Mouse (Mus musculus): ENCODE results near the gene Oser1. TPM values are rescaled to one million over a fixed set of nuclear protein-coding genes. Genes with fewer than 3 reads are reported as not detected.

Gene Oser1
- polyA plus RNA-seq (2015; fragmentation: Nextera tagmentation; extraction: Ambion mirVana): 95.8 and 96.5 TPM in 2 replicates

- ATAC-seq (ENCODE audit: low FRiP score, low read depth): no peak
- WGBS: 79% methylated on average over 6 of the region's 6 CpGs
Measured at GRCm38 (mm10) chr2:163424597-163424996, at the start of gene Oser1. TSS of gene Oser1 (minus strand) at chr2:163424697.

GRCm38 (mm10) chr2:163472466-163472851 lies 48.0 kb upstream of the Oser1 start, which contains the start of gene Fitm2:
TSS of gene Fitm2 (minus strand) at chr2:163472629.
- H3K4me2 ChIP-seq (replicated peaks): peak within 1 kb of the TSS; percentile 89
- H3K9me3 ChIP-seq: no peaks in the 10 kb centered on the region
- WGBS: under 1% methylated on average over 30 of the region's 30 CpGs
- H3K27me3 ChIP-seq: no peaks in the 10 kb centered on the region
- peak within 1 kb of the TSS; percentile 81 for H3K9ac ChIP-seq
- peak within 1 kb of the TSS; percentile 83 for H3K4me3 ChIP-seq
- peaks cover 9% of the 10 kb centered on the region for H3K4me1 ChIP-seq
- peak; percentile 97 for ATAC-seq (ENCODE audit: low FRiP score, low read depth)
- peaks cover 24% of the 10 kb centered on the region for H3K36me3 ChIP-seq
- no peak within 1 kb of the TSS; the same call in 1 of the 2 replicates for H3K27ac ChIP-seq

More at GRCm38 (mm10) chr2:163424597-163424996, at the start of gene Oser1:
- Histone ChIP-seq H3K4me3 (no peak within 1 kb of the TSS), H3K9me3 (no peaks in the 10 kb centered on the region), H3K4me1 (peaks cover 12% of the 10 kb centered on the region), H3K9ac (no peak within 1 kb of the TSS), H3K27me3 (no peaks in the 10 kb centered on the region), H3K36me3 (no peaks in the 10 kb centered on the region), H3K4me2 (replicated peaks) (no peak within 1 kb of the TSS), H3K27ac (no peak within 1 kb of the TSS)

GRCm38 (mm10) chr2:163471710-163472465 lies 47.4 kb upstream of the Oser1 start:
- Histone ChIP-seq H3K27ac (no peak overlapping the region; the same call in 1 of the 2 replicates), H3K27me3 (no peaks in the 10 kb centered on the region), H3K4me1 (peaks cover 9% of the 10 kb centered on the region), H3K9me3 (no peaks in the 10 kb centered on the region), H3K4me2 (replicated peaks) (peak overlapping the region; percentile 89), H3K36me3 (peaks cover 26% of the 10 kb centered on the region), H3K9ac (peak overlapping the region; percentile 81), H3K4me3 (peak overlapping the region; percentile 83)
- WGBS: 5% methylated on average over 36 of the region's 36 CpGs
- ATAC-seq (ENCODE audit: low FRiP score, low read depth): peak; percentile 4; the same call in 1 of the 2 replicates

GRCm38 (mm10) chr2:163471136-163471535 lies 46.6 kb upstream of the Oser1 start:
- no peak overlapping the region for H3K27ac ChIP-seq
- H3K4me1 ChIP-seq: peaks cover 9% of the 10 kb centered on the region
- no peaks in the 10 kb centered on the region for H3K9me3 ChIP-seq
- H3K4me2 ChIP-seq (replicated peaks): peak overlapping the region; percentile 89
- H3K27me3 ChIP-seq: no peaks in the 10 kb centered on the region
- WGBS: 83% methylated on average over 3 of the region's 3 CpGs
- peak overlapping the region; percentile 83 for H3K4me3 ChIP-seq
- ATAC-seq (ENCODE audit: low FRiP score, low read depth): no peak
- H3K9ac ChIP-seq: peak overlapping the region; percentile 26; the same call in 1 of the 2 replicates
- peaks cover 31% of the 10 kb centered on the region for H3K36me3 ChIP-seq

GRCm38 (mm10) chr2:163469711-163470110 lies 45.2 kb upstream of the Oser1 start:
- no peak overlapping the region for H3K9ac ChIP-seq
- 97% methylated on average over 15 of the region's 15 CpGs for WGBS
- ATAC-seq (ENCODE audit: low FRiP score, low read depth): no peak
- no peaks in the 10 kb centered on the region for H3K27me3 ChIP-seq
- no peak overlapping the region for H3K4me3 ChIP-seq
- H3K36me3 ChIP-seq: peaks cover 31% of the 10 kb centered on the region
- H3K4me1 ChIP-seq: peaks cover 9% of the 10 kb centered on the region
- no peaks in the 10 kb centered on the region for H3K9me3 ChIP-seq
- no peak overlapping the region for H3K4me2 ChIP-seq (replicated peaks)
- no peak overlapping the region for H3K27ac ChIP-seq

DNA sequence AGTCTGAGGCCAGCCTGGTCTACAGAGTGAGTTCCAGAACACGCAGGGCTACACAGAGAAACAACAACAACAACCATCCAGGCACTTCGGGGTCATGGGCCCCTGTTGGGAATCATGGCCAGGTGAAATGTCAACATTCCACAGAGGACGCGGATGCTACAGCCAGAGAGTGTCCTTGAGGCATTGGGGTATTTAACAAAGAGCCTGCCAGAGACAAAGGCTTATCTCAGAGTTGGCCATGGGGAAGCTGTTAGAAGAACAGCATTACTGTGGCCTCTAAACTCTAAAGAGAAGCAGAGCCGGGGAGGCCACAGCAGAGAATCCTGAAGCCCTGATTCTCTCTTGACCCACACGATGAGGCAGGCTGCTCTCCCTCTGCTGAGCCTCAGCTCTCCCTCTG lies 44.4 kb upstream of the Oser1 start:
- ATAC-seq (ENCODE audit: low FRiP score, low read depth): no peak
- Histone ChIP-seq H3K9me3 (no peaks in the 10 kb centered on the region), H3K27me3 (no peaks in the 10 kb centered on the region), H3K9ac (no peak overlapping the region), H3K27ac (no peak overlapping the region), H3K36me3 (peaks cover 31% of the 10 kb centered on the region), H3K4me2 (replicated peaks) (no peak overlapping the region), H3K4me1 (peaks cover 9% of the 10 kb centered on the region), H3K4me3 (no peak overlapping the region)
- WGBS: 92% methylated on average over 6 of the region's 6 CpGs

DNA sequence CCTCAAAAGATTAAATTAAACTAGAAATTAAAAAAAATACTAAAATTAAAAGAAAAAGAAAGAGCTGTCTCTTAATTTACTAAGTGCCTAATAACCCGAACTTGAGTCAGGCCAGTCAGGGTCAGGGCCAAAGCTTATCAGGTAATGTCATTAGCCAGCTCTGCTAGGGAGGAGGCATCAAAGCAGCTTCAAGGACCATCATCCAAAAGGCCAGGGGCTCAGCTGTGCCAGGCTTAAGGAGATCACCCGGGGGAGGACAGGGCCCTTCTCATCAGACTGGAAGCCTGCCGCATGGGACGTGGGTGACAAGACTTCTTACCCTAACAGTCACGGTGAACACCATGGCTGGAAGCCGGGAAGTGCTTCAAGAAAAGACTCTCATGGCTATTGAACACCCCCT lies 43.1 kb upstream of the Oser1 start:
- peaks cover 9% of the 10 kb centered on the region for H3K4me1 ChIP-seq
- H3K9me3 ChIP-seq: no peaks in the 10 kb centered on the region
- no peak overlapping the region for H3K9ac ChIP-seq
- 91% methylated on average over 6 of the region's 6 CpGs for WGBS
- no peak for ATAC-seq (ENCODE audit: low FRiP score, low read depth)
- peaks cover 31% of the 10 kb centered on the region for H3K36me3 ChIP-seq
- H3K4me3 ChIP-seq: no peak overlapping the region
- H3K27me3 ChIP-seq: no peaks in the 10 kb centered on the region
- no peak overlapping the region for H3K27ac ChIP-seq
- no peak overlapping the region for H3K4me2 ChIP-seq (replicated peaks)

DNA sequence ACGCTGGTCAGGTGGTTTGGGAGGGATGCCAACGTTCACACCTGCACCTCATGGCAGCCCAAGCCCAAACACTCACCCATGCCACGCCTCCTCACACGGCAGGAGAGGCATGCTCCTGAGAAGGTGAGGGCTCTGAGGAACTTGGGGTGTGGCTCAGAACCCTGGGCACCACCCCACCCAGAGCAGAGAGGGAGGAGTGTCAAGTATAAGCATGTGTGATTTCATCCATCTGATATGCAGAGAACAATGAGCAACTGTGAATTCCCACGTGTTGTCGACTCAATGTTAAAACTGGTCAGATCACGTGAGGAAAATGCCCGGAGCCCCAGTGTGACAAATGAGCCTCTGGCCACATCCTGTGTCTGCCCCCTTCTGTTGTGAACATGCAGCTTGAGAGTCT lies 42.3 kb upstream of the Oser1 start:
- Histone ChIP-seq H3K4me1 (peaks cover 8% of the 10 kb centered on the region), H3K4me3 (no peak overlapping the region), H3K9me3 (no peaks in the 10 kb centered on the region), H3K36me3 (peaks cover 31% of the 10 kb centered on the region), H3K4me2 (replicated peaks) (no peak overlapping the region), H3K9ac (no peak overlapping the region), H3K27me3 (no peaks in the 10 kb centered on the region), H3K27ac (no peak overlapping the region)
- 64% methylated on average over 8 of the region's 8 CpGs for WGBS
- ATAC-seq (ENCODE audit: low FRiP score, low read depth): no peak

DNA sequence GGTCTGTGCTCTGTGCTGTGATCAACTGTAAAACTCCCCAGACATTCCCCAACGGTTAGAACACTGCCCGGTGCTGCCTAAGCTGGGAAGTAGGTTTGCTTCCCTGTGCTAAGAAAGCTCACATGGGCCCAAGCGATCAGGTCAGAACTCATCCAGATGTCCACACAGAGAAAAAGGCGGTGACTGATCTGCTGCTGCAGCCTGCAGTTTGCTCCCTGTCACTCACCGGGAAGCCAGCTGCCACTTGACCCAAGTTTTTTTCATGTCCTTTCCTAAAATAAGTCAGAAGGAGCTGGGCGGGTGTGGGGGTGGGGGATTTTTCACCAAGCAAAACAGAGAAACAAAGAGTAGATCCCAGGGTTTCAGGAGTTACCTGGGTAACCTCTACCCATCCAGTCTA lies 40.1 kb upstream of the Oser1 start:
- Histone ChIP-seq H3K9me3 (no peaks in the 10 kb centered on the region), H3K27ac (no peak overlapping the region), H3K4me2 (replicated peaks) (no peak overlapping the region), H3K27me3 (peaks cover 13% of the 10 kb centered on the region), H3K4me1 (no peaks in the 10 kb centered on the region), H3K9ac (no peak overlapping the region), H3K36me3 (peaks cover 27% of the 10 kb centered on the region), H3K4me3 (no peak overlapping the region)
- 64% methylated on average over 6 of the region's 6 CpGs for WGBS
- no peak for ATAC-seq (ENCODE audit: low FRiP score, low read depth)

DNA sequence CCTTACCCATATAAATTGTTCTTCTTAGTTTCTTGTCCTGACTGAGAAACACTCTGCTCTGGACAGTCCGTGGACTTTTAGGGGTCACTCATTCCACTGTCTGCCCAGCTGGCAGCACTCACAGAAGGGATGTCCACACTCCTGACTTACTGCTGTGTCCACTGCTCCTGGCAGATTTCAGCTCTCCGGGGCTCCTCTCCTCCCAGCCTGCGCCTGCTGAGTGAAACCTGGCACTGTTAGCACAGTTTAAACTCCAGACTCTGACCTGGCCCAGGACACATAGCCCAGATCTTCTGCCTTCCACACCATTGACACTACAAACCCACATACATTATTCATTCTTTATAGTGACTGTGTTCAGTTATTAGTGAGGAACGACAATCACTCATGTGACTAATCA lies 39.5 kb upstream of the Oser1 start:
- no peak overlapping the region for H3K4me2 ChIP-seq (replicated peaks)
- H3K4me3 ChIP-seq: no peak overlapping the region
- H3K27me3 ChIP-seq: peaks cover 18% of the 10 kb centered on the region
- H3K9ac ChIP-seq: no peak overlapping the region
- WGBS: 72% methylated on average over 4 of the region's 4 CpGs
- peaks cover 21% of the 10 kb centered on the region for H3K36me3 ChIP-seq
- ATAC-seq (ENCODE audit: low FRiP score, low read depth): no peak
- H3K27ac ChIP-seq: no peak overlapping the region
- H3K9me3 ChIP-seq: no peaks in the 10 kb centered on the region
- H3K4me1 ChIP-seq: no peaks in the 10 kb centered on the region

- Histone ChIP-seq H3K4me2 (replicated peaks) (no peak overlapping the region), H3K36me3 (peaks cover 15% of the 10 kb centered on the region), H3K9ac (no peak overlapping the region), H3K27me3 (peaks cover 25% of the 10 kb centered on the region), H3K27ac (no peak overlapping the region), H3K4me1 (no peaks in the 10 kb centered on the region), H3K4me3 (no peak overlapping the region), H3K9me3 (no peaks in the 10 kb centered on the region)
- ATAC-seq (ENCODE audit: low FRiP score, low read depth): no peak
- WGBS: 62% methylated on average over 10 of the region's 10 CpGs
Measured at GRCm38 (mm10) chr2:163463251-163463769, 38.8 kb upstream of the Oser1 start.

GRCm38 (mm10) chr2:163462801-163463200 lies 38.3 kb upstream of the Oser1 start:
- Histone ChIP-seq H3K36me3 (peaks cover 9% of the 10 kb centered on the region), H3K27me3 (peaks cover 30% of the 10 kb centered on the region), H3K27ac (no peak overlapping the region), H3K4me3 (no peak overlapping the region), H3K4me2 (replicated peaks) (no peak overlapping the region), H3K4me1 (no peaks in the 10 kb centered on the region), H3K9ac (no peak overlapping the region), H3K9me3 (no peaks in the 10 kb centered on the region)
- 74% methylated on average over 11 of the region's 11 CpGs for whole genome bisulfite sequencing
- ATAC-seq (ENCODE audit: low FRiP score, low read depth): no peak
